Mouse (Mus musculus): Measurements from ENCODE around the gene Homer2.

- no peak for TF ChIP-seq CTCF (IDR thresholded peaks at IDR 0.05; ENCODE audit: borderline replicate concordance, insufficient read depth, low read length)
- no peak for TF ChIP-seq POLR2A (IDR thresholded peaks at IDR 0.05; ENCODE audit: low read depth, low read length)
Observed at GRCm38 (mm10) chr7:81573397-81573796, 133.9 kb downstream of the Homer2 start.
